Mouse (Mus musculus) forelimb bud, embryonic 11.5 days (tissue): ENCODE results near the gene Gm20388.
A peak's percentile ranks its signal among the peaks of the same experiment; 100 is the strongest.

Source experiments
- DNase-seq: peaks from one replicate; pipeline ENCODE4 v3.0.0-alpha.2; 2012; ENCODE audit warnings: low read depth, low spot score

Gene Gm20388

GRCm38 (mm10) chr8:120309326-120309725 lies 398.7 kb downstream of the Gm20388 start:
- DNase-seq: no peak

GRCm38 (mm10) chr8:120310063-120310462 lies 399.4 kb downstream of the Gm20388 start:
- DNase-seq: no peak

- DNase-seq: no peak
Measured at GRCm38 (mm10) chr8:120312452-120312851, 401.8 kb downstream of the Gm20388 start.

GRCm38 (mm10) chr8:120313674-120314073 lies 403.0 kb downstream of the Gm20388 start:
- no peak for DNase-seq

GRCm38 (mm10) chr8:120314932-120315331 lies 404.3 kb downstream of the Gm20388 start:
- no peak for DNase-seq

- DNase-seq: no peak
Measured at GRCm38 (mm10) chr8:120315644-120316043, 405.0 kb downstream of the Gm20388 start.

GRCm38 (mm10) chr8:120316707-120317106 lies 406.1 kb downstream of the Gm20388 start:
- no peak for DNase-seq

GRCm38 (mm10) chr8:120317118-120317824 lies 406.6 kb downstream of the Gm20388 start:
- peak; percentile 46 for DNase-seq

GRCm38 (mm10) chr8:120318476-120318991 lies 407.9 kb downstream of the Gm20388 start:
- DNase-seq: no peak

- peak; percentile 71 for DNase-seq
Measured at GRCm38 (mm10) chr8:120319449-120319848, 408.8 kb downstream of the Gm20388 start.

GRCm38 (mm10) chr8:120320146-120320545 lies 409.5 kb downstream of the Gm20388 start:
- DNase-seq: no peak

- no peak for DNase-seq
Measured at GRCm38 (mm10) chr8:120321724-120322123, 411.1 kb downstream of the Gm20388 start.

- DNase-seq: peak; percentile 77
Measured at GRCm38 (mm10) chr8:120322956-120323448, 412.4 kb downstream of the Gm20388 start.

GRCm38 (mm10) chr8:120324555-120324954 lies 413.9 kb downstream of the Gm20388 start:
- DNase-seq: no peak

- no peak for DNase-seq
Measured at GRCm38 (mm10) chr8:120325172-120325767, 414.6 kb downstream of the Gm20388 start.

- DNase-seq: no peak
Measured at GRCm38 (mm10) chr8:120327131-120327554, 416.5 kb downstream of the Gm20388 start.

- DNase-seq: no peak
Measured at GRCm38 (mm10) chr8:120328361-120329022, 417.9 kb downstream of the Gm20388 start.

GRCm38 (mm10) chr8:120329030-120329748 lies 418.5 kb downstream of the Gm20388 start:
- no peak for DNase-seq

- no peak for DNase-seq
Measured at GRCm38 (mm10) chr8:120331027-120331426, 420.4 kb downstream of the Gm20388 start.

- peak; percentile 47 for DNase-seq
Measured at GRCm38 (mm10) chr8:120332379-120333229, 422.0 kb downstream of the Gm20388 start.

- DNase-seq: no peak
Measured at GRCm38 (mm10) chr8:120333681-120334080, 423.0 kb downstream of the Gm20388 start.
